Mouse (Mus musculus) myocyte (in vitro differentiated cells): Measurements from ENCODE around the gene Tenm2. TPM values are rescaled to one million over a fixed set of nuclear protein-coding genes. Genes with fewer than 3 reads are reported as not detected.

ENCODE experiments used
- H3K27me3 ChIP-seq: one replicate; pipeline ENCODE4 v1.6.1; 2011; ENCODE audit not compliant: control insufficient read depth, insufficient read depth, insufficient read length
- H3K36me3 ChIP-seq: one replicate; pipeline ENCODE4 v1.6.1; 2011; ENCODE audit not compliant: control insufficient read depth, insufficient read depth
- H3K4me2 ChIP-seq: one replicate; pipeline ENCODE4 v1.6.1; 2011; ENCODE audit warnings: low read depth, control low read depth
- H3K4me3 ChIP-seq: one replicate; pipeline ENCODE4 v1.5.1; 2011; ENCODE audit warnings: mild to moderate bottlenecking, control low read depth, moderate library complexity
- H3K79me2 ChIP-seq: one replicate; pipeline ENCODE4 v1.6.1; 2011; ENCODE audit not compliant: control insufficient read depth, insufficient read depth
- H3ac ChIP-seq: one replicate; pipeline ENCODE4 v1.6.1; 2011; ENCODE audit not compliant: control insufficient read depth, insufficient read length
- CEBPB ChIP-seq: IDR thresholded peaks from 2 replicates; pipeline ENCODE4 v1.6.1; 2011; ENCODE audit warnings: mild to moderate bottlenecking, moderate library complexity; ENCODE audit not compliant: poor library complexity, insufficient read depth, severe bottlenecking
- E2F4 ChIP-seq: IDR thresholded peaks from one replicate; pipeline ENCODE4 v1.6.1; 2011; ENCODE audit warnings: mild to moderate bottlenecking, control low read depth, moderate library complexity; ENCODE audit not compliant: insufficient read depth
- MAX ChIP-seq: IDR thresholded peaks from one replicate; pipeline ENCODE4 v1.6.1; 2011; ENCODE audit warnings: low read depth, mild to moderate bottlenecking, control low read depth
- MYOD1 ChIP-seq, 3 experiments: IDR thresholded peaks; one replicate each; pipeline ENCODE4 v1.6.1; 2011; ENCODE audit warnings: control low read depth in 2 of 3, low read depth in 2 of 3, mild to moderate bottlenecking in 2 of 3, moderate library complexity in 1 of 3; ENCODE audit not compliant: insufficient read length in 2 of 3, control insufficient read depth in 1 of 3
- MYOG ChIP-seq, 3 experiments: IDR thresholded peaks; one replicate each; pipeline ENCODE4 v1.6.1; 2011; ENCODE audit warnings: control low read depth in 2 of 3, low read depth in 2 of 3, mild to moderate bottlenecking in 2 of 3; ENCODE audit not compliant: insufficient read length in 2 of 3, control insufficient read depth in 1 of 3, insufficient read depth in 1 of 3
- POLR2A ChIP-seq: IDR thresholded peaks from one replicate; pipeline ENCODE4 v1.6.1; 2011; ENCODE audit warnings: low read depth, mild to moderate bottlenecking, control low read depth, moderate library complexity; ENCODE audit not compliant: insufficient read length
- POLR2AphosphoS2 ChIP-seq: IDR thresholded peaks from one replicate; pipeline ENCODE4 v1.6.1; 2011; ENCODE audit warnings: low read depth, control low read depth; ENCODE audit not compliant: insufficient read length
- REST ChIP-seq: IDR thresholded peaks from one replicate; pipeline ENCODE4 v1.6.1; 2011; ENCODE audit warnings: mild to moderate bottlenecking, control low read depth, moderate library complexity; ENCODE audit not compliant: insufficient read depth, insufficient read length
- SRF ChIP-seq: IDR thresholded peaks from one replicate; pipeline ENCODE4 v1.6.1; 2011; ENCODE audit warnings: low read depth; ENCODE audit not compliant: control insufficient read depth, insufficient read length
- TCF12 ChIP-seq: IDR thresholded peaks from one replicate; pipeline ENCODE4 v1.6.1; 2011; ENCODE audit warnings: mild to moderate bottlenecking, control low read depth; ENCODE audit not compliant: poor library complexity, insufficient read depth, severe bottlenecking
- TCF3 ChIP-seq: IDR thresholded peaks from one replicate; pipeline ENCODE4 v1.6.1; 2011; ENCODE audit warnings: low read depth, control low read depth; ENCODE audit not compliant: insufficient read length
- USF1 ChIP-seq: IDR thresholded peaks from one replicate; pipeline ENCODE4 v1.6.1; 2011; ENCODE audit warnings: low read depth, mild to moderate bottlenecking, control low read depth, moderate library complexity
- polyA plus RNA-seq: library from polyadenylated mRNA; unstranded; fragments of >200 nt; fragmentation: generic; extraction: Trizol; gene quantifications from one replicate; pipeline ENCODE4 v1.2.1, GENCODE M21; 2012; ENCODE audit warnings: missing spikeins

Gene Tenm2
- polyA plus RNA-seq, 1 experiment, result 0.28 TPM

DNA sequence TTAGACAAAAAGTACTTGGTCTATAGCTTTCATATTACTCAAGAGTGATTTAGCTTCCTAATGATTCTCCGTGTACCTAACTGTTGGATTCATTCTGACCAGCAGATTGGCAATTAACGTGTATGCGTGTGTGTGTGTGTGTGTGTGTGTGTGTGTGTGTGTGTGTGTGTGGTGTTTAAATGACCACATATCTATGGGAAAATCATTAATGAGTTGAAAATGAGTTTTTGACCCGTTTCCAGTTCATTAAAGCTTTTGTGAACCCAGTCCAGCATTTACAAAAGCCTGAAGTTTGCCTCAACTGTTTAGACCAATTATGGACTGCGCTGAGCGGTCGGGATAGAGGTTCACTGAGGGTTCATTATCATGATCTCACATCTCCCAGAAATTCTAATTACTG is 1181.4 kb downstream of the Tenm2 start:
- no peak overlapping the region for H3K4me3 ChIP-seq
- no peak overlapping the region for H3K4me2 ChIP-seq
- H3K27me3 ChIP-seq, result no peaks in the 10 kb centered on the region
- TF ChIP-seq POLR2A, result no peak
- TF ChIP-seq E2F4, result no peak
- TF ChIP-seq MYOD1 (IDR thresholded peaks at IDR 0.05; ENCODE audit: control insufficient read depth in 1 of 3, insufficient read length in 2 of 3, low read depth in 2 of 3), result no peak
- TF ChIP-seq POLR2AphosphoS2, result no peak
- TF ChIP-seq TCF12, result no peak
- no peak for TF ChIP-seq SRF
- TF ChIP-seq CEBPB, result no peak
- no peak for TF ChIP-seq REST
- TF ChIP-seq MYOG (IDR thresholded peaks at IDR 0.05; ENCODE audit: control insufficient read depth in 1 of 3, insufficient read depth in 1 of 3, insufficient read length in 2 of 3, low read depth in 2 of 3), result no peak
- no peak for TF ChIP-seq USF1
- no peak for TF ChIP-seq MAX
- TF ChIP-seq TCF3, result no peak
- no peak overlapping the region for H3ac ChIP-seq
- no peaks in the 10 kb centered on the region for H3K36me3 ChIP-seq
- H3K79me2 ChIP-seq, result no peaks in the 10 kb centered on the region

GRCm38 (mm10) chr11:36053457-36053856 is 1182.3 kb downstream of the Tenm2 start:
- H3K4me2 ChIP-seq, result no peak overlapping the region
- no peak overlapping the region for H3ac ChIP-seq
- H3K27me3 ChIP-seq, result no peaks in the 10 kb centered on the region
- no peak overlapping the region for H3K4me3 ChIP-seq
- no peaks in the 10 kb centered on the region for H3K36me3 ChIP-seq
- TF ChIP-seq TCF12, result no peak
- no peak for TF ChIP-seq MAX
- no peak for TF ChIP-seq MYOD1 (IDR thresholded peaks at IDR 0.05; ENCODE audit: control insufficient read depth in 1 of 3, insufficient read length in 2 of 3, low read depth in 2 of 3)
- TF ChIP-seq TCF3, result no peak
- TF ChIP-seq REST, result no peak
- no peak for TF ChIP-seq POLR2AphosphoS2
- TF ChIP-seq SRF, result no peak
- no peak for TF ChIP-seq CEBPB
- TF ChIP-seq POLR2A, result no peak
- TF ChIP-seq USF1, result no peak
- TF ChIP-seq MYOG (IDR thresholded peaks at IDR 0.05; ENCODE audit: control insufficient read depth in 1 of 3, insufficient read depth in 1 of 3, insufficient read length in 2 of 3, low read depth in 2 of 3), result no peak
- no peak for TF ChIP-seq E2F4
- no peaks in the 10 kb centered on the region for H3K79me2 ChIP-seq

GRCm38 (mm10) chr11:36052598-36052997 is 1183.2 kb downstream of the Tenm2 start:
- no peak overlapping the region for H3K4me3 ChIP-seq
- no peaks in the 10 kb centered on the region for H3K79me2 ChIP-seq
- TF ChIP-seq TCF3, result no peak
- TF ChIP-seq MYOG (IDR thresholded peaks at IDR 0.05; ENCODE audit: control insufficient read depth in 1 of 3, insufficient read depth in 1 of 3, insufficient read length in 2 of 3, low read depth in 2 of 3), result no peak
- TF ChIP-seq MAX, result no peak
- TF ChIP-seq POLR2A, result no peak
- no peak for TF ChIP-seq CEBPB
- no peak for TF ChIP-seq POLR2AphosphoS2
- no peak for TF ChIP-seq TCF12
- no peak for TF ChIP-seq USF1
- TF ChIP-seq E2F4, result no peak
- no peak overlapping the region for H3ac ChIP-seq
- no peak overlapping the region for H3K4me2 ChIP-seq
- H3K36me3 ChIP-seq, result no peaks in the 10 kb centered on the region
- H3K27me3 ChIP-seq, result no peaks in the 10 kb centered on the region

DNA sequence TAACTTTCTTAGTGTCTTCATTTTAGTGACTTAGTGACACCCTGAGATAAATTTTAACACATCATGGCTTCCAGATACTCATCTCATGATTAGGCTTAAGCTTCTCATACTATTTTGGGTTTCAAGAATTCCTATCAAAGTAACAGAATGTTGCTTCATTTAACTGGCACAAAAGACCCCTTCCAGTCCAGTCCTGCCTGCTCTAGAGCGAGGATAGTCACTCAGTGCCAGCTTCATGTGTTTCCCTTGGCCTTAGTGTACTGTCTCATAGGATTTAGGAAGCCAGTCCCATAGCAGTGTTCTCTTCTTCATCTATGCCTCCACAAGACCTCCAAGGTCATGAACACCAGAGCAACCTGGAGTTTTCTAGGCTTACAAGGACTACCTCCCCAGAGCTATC is 1183.7 kb downstream of the Tenm2 start:
- no peaks in the 10 kb centered on the region for H3K27me3 ChIP-seq
- H3K4me3 ChIP-seq, result no peak overlapping the region
- H3ac ChIP-seq, result no peak overlapping the region
- TF ChIP-seq USF1 (no peak), TCF3 (no peak), MYOG (IDR thresholded peaks at IDR 0.05; ENCODE audit: control insufficient read depth in 1 of 3, insufficient read depth in 1 of 3, insufficient read length in 2 of 3, low read depth in 2 of 3) (no peak), MYOD1 (IDR thresholded peaks at IDR 0.05; ENCODE audit: control insufficient read depth in 1 of 3, insufficient read length in 2 of 3, low read depth in 2 of 3) (no peak), E2F4 (no peak)
- H3K4me2 ChIP-seq, result no peak overlapping the region
- no peaks in the 10 kb centered on the region for H3K79me2 ChIP-seq
- H3K36me3 ChIP-seq, result no peaks in the 10 kb centered on the region

GRCm38 (mm10) chr11:36049547-36049946 is 1186.2 kb downstream of the Tenm2 start:
- Histone ChIP-seq H3K27me3 (no peaks in the 10 kb centered on the region), H3K79me2 (no peaks in the 10 kb centered on the region), H3ac (no peak overlapping the region), H3K36me3 (no peaks in the 10 kb centered on the region), H3K4me3 (no peak overlapping the region), H3K4me2 (no peak overlapping the region)
- TF ChIP-seq TCF3 (no peak), POLR2A (no peak), MAX (no peak), POLR2AphosphoS2 (no peak), E2F4 (no peak), MYOD1 (IDR thresholded peaks at IDR 0.05; ENCODE audit: control insufficient read depth in 1 of 3, insufficient read length in 2 of 3, low read depth in 2 of 3) (no peak), TCF12 (no peak), USF1 (no peak), CEBPB (no peak), REST (no peak), SRF (no peak)
